Mouse (Mus musculus) kidney, embryonic 16.5 days (tissue): ENCODE measurements around the gene Mast4. TPM values are rescaled to one million over a fixed set of nuclear protein-coding genes. Genes with fewer than 3 reads are reported as not detected.

Experiments
- ATAC-seq: fragments of 200-750 bp; cut with Nextera tagmentation; 2 replicates; pipeline ENCODE4 v1.8.0; 2017; ENCODE audit warnings: moderate TSS enrichment; ENCODE audit not compliant: low FRiP score, low TSS enrichment
- H3K27ac ChIP-seq: fragments of 300-500 bp; sonication (generic); 2 replicates; pipeline ENCODE4 v1.5.1; 2014; ENCODE audit warnings: low read length
- H3K27me3 ChIP-seq: fragments of 300-500 bp; sonication (generic); 2 replicates; pipeline ENCODE4 v1.6.1; 2014; ENCODE audit warnings: low read length, control low read depth, mixed read lengths; ENCODE audit not compliant: insufficient read depth
- H3K36me3 ChIP-seq: fragments of 300-500 bp; sonication (generic); 2 replicates; pipeline ENCODE4 v1.6.1; 2014; ENCODE audit warnings: low read length, control low read depth, mixed read lengths; ENCODE audit not compliant: insufficient read depth
- H3K4me1 ChIP-seq: fragments of 300-500 bp; sonication (generic); 2 replicates; pipeline ENCODE4 v1.6.1; 2014; ENCODE audit warnings: low read length, control low read depth, mixed read lengths; ENCODE audit not compliant: insufficient read depth
- H3K4me2 ChIP-seq: fragments of 300-500 bp; sonication (generic); replicated peaks from 2 replicates; pipeline ENCODE4 v1.6.1; 2014; ENCODE audit warnings: low read depth, low read length
- H3K4me3 ChIP-seq: fragments of 300-500 bp; sonication (generic); 2 replicates; pipeline ENCODE4 v1.5.1; 2014; ENCODE audit warnings: mild to moderate bottlenecking, low read length
- H3K9ac ChIP-seq: fragments of 300-500 bp; sonication (generic); replicated peaks from 2 replicates; pipeline ENCODE4 v1.6.1; 2014; ENCODE audit warnings: low read length
- H3K9me3 ChIP-seq: fragments of 300-500 bp; sonication (generic); 2 replicates; pipeline ENCODE4 v1.6.1; 2016; ENCODE audit warnings: low read length, control low read depth
- WGBS: fragments of 180-500 bp; shearing (Covaris S2); extraction: QIAGEN DNeasy Blood & Tissue Kit; methylation state at CpG from one replicate; pipeline ENCODE4 v1.1.7; 2014; 5-methylcytosine and 5-hydroxymethylcytosine counted together
- polyA plus RNA-seq: library from polyadenylated mRNA; unstranded; fragments of >200 nt; fragmentation: Nextera tagmentation; extraction: Ambion mirVana; gene quantifications from 2 replicates; pipeline ENCODE4 v1.2.1, GENCODE M21; 2015

Gene Mast4
- polyA plus RNA-seq, 1 experiment from 2014 or later: 19.9 TPM

DNA sequence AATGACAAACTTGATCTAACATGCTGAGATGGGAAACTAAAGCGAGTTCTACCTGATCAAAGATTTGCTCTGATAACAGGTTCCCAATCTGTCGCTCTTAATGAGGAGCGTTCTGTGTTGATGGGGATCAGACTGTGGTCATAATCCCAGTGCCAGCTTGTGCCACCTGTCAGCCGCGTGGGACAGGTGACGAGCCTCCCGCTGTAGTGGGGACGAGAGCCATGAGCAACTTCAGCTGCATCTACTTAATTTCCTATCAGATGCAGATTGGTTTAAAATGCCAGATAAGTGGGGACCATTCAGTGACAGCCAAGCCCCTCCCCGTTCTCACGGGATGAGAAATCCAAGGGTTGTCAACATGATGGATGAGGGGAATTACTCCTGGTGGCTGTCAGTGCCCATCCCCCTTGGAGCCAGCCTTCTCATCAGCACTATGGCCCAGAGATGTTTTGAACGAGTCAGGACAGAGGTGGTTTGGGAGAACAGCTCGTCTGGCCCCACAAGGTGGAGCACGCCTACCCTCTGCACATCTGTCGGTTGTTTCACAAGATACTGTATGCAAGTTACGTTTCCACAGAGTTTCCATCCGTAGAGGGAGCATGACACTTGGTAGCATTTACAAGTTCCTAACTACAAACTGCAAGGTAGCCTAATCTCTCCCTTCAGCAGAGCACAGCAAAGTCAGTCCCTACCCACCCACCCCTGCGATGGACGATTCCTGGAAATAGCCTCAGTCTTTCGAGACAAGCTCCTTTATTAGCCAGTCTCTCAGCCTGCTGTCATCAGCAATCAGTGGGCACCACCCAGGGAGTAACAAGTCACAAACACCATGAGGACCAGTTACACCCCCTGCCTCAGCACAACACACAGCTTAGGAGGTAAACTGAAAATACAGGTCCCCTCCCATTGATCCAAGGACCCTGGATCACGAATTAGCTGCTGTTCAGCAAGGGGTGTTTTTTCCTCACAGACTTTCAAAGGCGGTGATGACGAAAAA lies 212.2 kb downstream of the Mast4 start:
- Histone ChIP-seq H3K27ac (no peak overlapping the region), H3K36me3 (no peaks in the 10 kb centered on the region), H3K27me3 (no peaks in the 10 kb centered on the region), H3K9me3 (no peaks in the 10 kb centered on the region), H3K4me1 (peaks cover 14% of the 10 kb centered on the region), H3K4me3 (no peak overlapping the region), H3K9ac (no peak overlapping the region), H3K4me2 (no peak overlapping the region)
- ATAC-seq: no peak
- 39% methylated on average over 22 of the region's 22 CpGs for WGBS

DNA sequence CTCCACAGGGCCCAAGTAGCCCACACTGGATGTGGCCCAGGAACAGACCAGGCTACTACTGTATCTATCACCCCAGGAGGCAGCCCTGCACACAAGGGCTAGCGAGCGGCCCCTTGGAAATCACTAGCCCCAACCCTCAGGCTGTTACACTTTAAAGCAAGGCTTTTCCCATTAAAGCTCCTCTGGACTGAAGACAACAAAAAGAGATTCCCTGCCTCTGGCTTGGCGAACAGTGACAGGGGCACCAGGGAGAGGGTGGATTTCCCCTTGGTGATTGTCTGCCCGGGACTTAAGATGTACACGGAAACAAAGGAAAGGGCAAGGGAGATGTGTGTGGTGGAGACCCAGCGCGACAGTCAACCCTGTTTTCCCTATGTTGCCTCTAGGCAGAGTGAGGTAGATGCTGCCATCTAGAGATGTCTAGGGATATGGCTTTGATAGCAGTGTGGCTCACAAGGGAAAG lies 213.6 kb downstream of the Mast4 start:
- peaks cover 9% of the 10 kb centered on the region for H3K4me1 ChIP-seq
- no peaks in the 10 kb centered on the region for H3K9me3 ChIP-seq
- H3K27me3 ChIP-seq: no peaks in the 10 kb centered on the region
- H3K4me3 ChIP-seq: peak overlapping the region; percentile 13; the same call in 1 of the 2 replicates
- no peaks in the 10 kb centered on the region for H3K36me3 ChIP-seq
- H3K4me2 ChIP-seq: peak overlapping the region; percentile 41
- peak; percentile 87 for ATAC-seq
- no peak overlapping the region for H3K27ac ChIP-seq
- 9% methylated on average over 7 of the region's 7 CpGs for WGBS
- H3K9ac ChIP-seq: peak overlapping the region; percentile 57

- Histone ChIP-seq H3K9me3 (no peaks in the 10 kb centered on the region), H3K9ac (no peak overlapping the region), H3K4me1 (peaks cover 4% of the 10 kb centered on the region), H3K4me3 (no peak overlapping the region), H3K27me3 (no peaks in the 10 kb centered on the region), H3K27ac (no peak overlapping the region), H3K4me2 (no peak overlapping the region), H3K36me3 (no peaks in the 10 kb centered on the region)
- 87% methylated on average over 9 of the region's 9 CpGs for WGBS
- ATAC-seq: no peak
Observed at GRCm38 (mm10) chr13:103119728-103120127, 214.6 kb downstream of the Mast4 start.

GRCm38 (mm10) chr13:103115116-103115515 lies 219.2 kb downstream of the Mast4 start:
- Histone ChIP-seq H3K36me3 (no peaks in the 10 kb centered on the region), H3K4me2 (no peak overlapping the region), H3K27ac (no peak overlapping the region), H3K4me1 (peaks cover 29% of the 10 kb centered on the region), H3K9ac (no peak overlapping the region), H3K27me3 (no peaks in the 10 kb centered on the region), H3K9me3 (no peaks in the 10 kb centered on the region), H3K4me3 (no peak overlapping the region)
- 79% methylated on average over 4 of the region's 4 CpGs for WGBS
- ATAC-seq: no peak

GRCm38 (mm10) chr13:103114274-103114673 lies 220.0 kb downstream of the Mast4 start:
- Histone ChIP-seq H3K9ac (no peak overlapping the region), H3K27me3 (no peaks in the 10 kb centered on the region), H3K4me1 (peaks cover 30% of the 10 kb centered on the region), H3K4me2 (no peak overlapping the region), H3K4me3 (no peak overlapping the region), H3K9me3 (no peaks in the 10 kb centered on the region), H3K27ac (no peak overlapping the region), H3K36me3 (no peaks in the 10 kb centered on the region)
- WGBS: 33% methylated on average over 5 of the region's 5 CpGs
- 0 out of 2 replicates have a peak, but pooled peaks have one; percentile 33 for ATAC-seq

GRCm38 (mm10) chr13:103109872-103110271 lies 224.4 kb downstream of the Mast4 start:
- 0 out of 2 replicates have a peak, but pooled peaks have one; percentile 36 for ATAC-seq

GRCm38 (mm10) chr13:103107362-103107761 lies 226.9 kb downstream of the Mast4 start:
- H3K9me3 ChIP-seq: no peaks in the 10 kb centered on the region
- H3K4me1 ChIP-seq: peaks cover 17% of the 10 kb centered on the region
- H3K4me3 ChIP-seq: no peak overlapping the region
- WGBS: 79% methylated on average over 5 of the region's 5 CpGs
- H3K27me3 ChIP-seq: no peaks in the 10 kb centered on the region
- H3K4me2 ChIP-seq: no peak overlapping the region
- H3K36me3 ChIP-seq: no peaks in the 10 kb centered on the region
- ATAC-seq: no peak
- no peak overlapping the region for H3K27ac ChIP-seq
- H3K9ac ChIP-seq: no peak overlapping the region

More at GRCm38 (mm10) chr13:103109872-103110271, 224.4 kb downstream of the Mast4 start:
- WGBS: 27% methylated on average over 10 of the region's 10 CpGs
- H3K9ac ChIP-seq: no peak overlapping the region
- H3K9me3 ChIP-seq: no peaks in the 10 kb centered on the region
- H3K27ac ChIP-seq: no peak overlapping the region
- no peak overlapping the region for H3K4me3 ChIP-seq
- no peaks in the 10 kb centered on the region for H3K36me3 ChIP-seq
- peaks cover 30% of the 10 kb centered on the region for H3K4me1 ChIP-seq
- no peak overlapping the region for H3K4me2 ChIP-seq
- no peaks in the 10 kb centered on the region for H3K27me3 ChIP-seq

GRCm38 (mm10) chr13:103102598-103102997 lies 231.7 kb downstream of the Mast4 start:
- no peaks in the 10 kb centered on the region for H3K9me3 ChIP-seq
- H3K27me3 ChIP-seq: no peaks in the 10 kb centered on the region
- H3K9ac ChIP-seq: no peak overlapping the region
- H3K4me3 ChIP-seq: no peak overlapping the region
- H3K27ac ChIP-seq: no peak overlapping the region
- WGBS: 59% methylated on average over 6 of the region's 6 CpGs
- ATAC-seq: peak; percentile 74
- H3K4me2 ChIP-seq: no peak overlapping the region
- H3K4me1 ChIP-seq: no peaks in the 10 kb centered on the region
- no peaks in the 10 kb centered on the region for H3K36me3 ChIP-seq

DNA sequence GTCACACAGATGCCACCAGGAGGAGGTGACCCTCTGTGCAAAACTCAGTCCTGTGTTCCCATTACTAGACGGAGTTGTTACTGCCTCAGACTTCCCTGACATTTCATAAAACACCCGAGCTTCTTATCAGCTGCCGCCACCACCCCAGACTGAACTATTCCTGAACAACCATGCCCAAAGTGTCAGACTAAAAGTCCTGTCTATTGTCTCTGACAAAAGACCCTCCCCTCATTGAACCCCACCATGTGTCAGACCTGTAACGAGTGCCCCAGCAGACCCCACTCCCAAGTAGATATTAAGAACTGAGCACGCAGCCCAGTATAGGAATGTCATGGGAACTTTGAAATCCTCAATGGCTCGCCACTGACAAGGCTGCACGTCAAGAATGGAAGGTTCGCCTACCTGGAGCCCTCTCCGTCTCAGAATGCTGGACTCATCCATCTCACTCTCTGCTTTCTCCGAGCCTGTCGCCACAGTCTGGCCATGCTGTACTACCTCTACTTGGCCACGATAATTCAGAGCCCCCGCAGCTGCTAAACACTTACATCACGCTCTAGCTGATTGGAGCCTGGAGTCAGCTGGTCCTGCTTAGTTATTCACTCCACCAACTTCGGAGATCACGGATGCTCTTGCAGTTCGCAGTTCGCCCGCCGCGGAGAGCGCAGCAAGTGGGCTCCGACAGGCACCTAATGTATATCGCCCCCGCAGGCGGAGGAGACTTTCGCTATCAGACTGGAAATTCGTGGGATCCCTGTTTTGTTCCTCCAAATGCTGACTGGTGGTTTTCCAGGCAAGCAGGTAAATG lies 237.7 kb downstream of the Mast4 start:
- H3K4me2 ChIP-seq: peak overlapping the region; percentile 88
- H3K9me3 ChIP-seq: no peaks in the 10 kb centered on the region
- peaks cover 3% of the 10 kb centered on the region; the same call in 1 of the 2 replicates for H3K27me3 ChIP-seq
- H3K9ac ChIP-seq: peak overlapping the region; percentile 58
- H3K27ac ChIP-seq: no peak overlapping the region
- peak; percentile 89 for ATAC-seq
- H3K4me3 ChIP-seq: peak overlapping the region; percentile 56
- H3K4me1 ChIP-seq: peaks cover 3% of the 10 kb centered on the region; the same call in 1 of the 2 replicates
- H3K36me3 ChIP-seq: no peaks in the 10 kb centered on the region
- 4% methylated on average over 28 of the region's 28 CpGs for WGBS
